Mouse (Mus musculus) mesoderm, embryonic 11.5 days (tissue): ENCODE results near the gene Tmco3.

Experiments used
- DNase-seq: peaks from one replicate; pipeline ENCODE4 v3.0.0-alpha.2; 2012; ENCODE audit warnings: low read depth, low spot score

The Tmco3 gene

GRCm38 (mm10) chr8:13361865-13362264 lies 73.9 kb downstream of the Tmco3 start:
- DNase-seq = peak; percentile 19
